ENCODE assay signal across 19 mouse cellular contexts in the genomic region with DNA sequence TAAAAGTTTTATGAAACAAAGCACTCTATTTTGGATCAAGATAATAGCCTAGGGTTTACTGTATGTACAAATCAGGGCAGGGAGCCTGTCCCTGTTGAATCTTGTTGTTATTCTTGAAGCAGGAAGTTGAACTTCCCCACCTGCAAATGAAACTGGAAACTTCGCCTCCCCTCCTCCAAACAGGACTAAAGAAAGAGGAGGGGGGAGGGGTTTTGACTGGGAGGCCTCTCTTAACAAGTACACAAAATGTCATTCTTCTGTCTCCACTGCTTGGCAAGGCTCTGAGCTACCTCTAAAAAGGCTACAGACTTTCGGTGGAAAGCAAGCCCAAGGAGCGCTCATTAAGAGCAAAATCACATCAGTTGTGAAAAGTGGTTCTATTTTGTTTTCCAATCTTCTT.
A peak's percentile ranks its signal among the peaks of the same experiment; 100 is the strongest.
DNase-seq lines count a peak whose midpoint lies in the region; ATAC-seq and TF ChIP-seq lines count a peak whose summit lies in the region.
"Had no signal": no experiment of that assay in that cellular context is flagged by ENCODE, and none has a peak within 500 bp of the region (broad histone marks: within the 10 kb centered on the region; RNA-seq: fewer than 3 reads in every experiment).

No protein-coding gene starts in this region.

- no peak for DNase-seq in kidney, adult 11 months
- peak; percentile 15 for DNase-seq in brain, embryonic 14.5 days (ENCODE audit: low read depth)
- DNase-seq in embryo, embryonic 11 days, result peak; percentile 62
- no peak for DNase-seq in limb, embryonic 10.5 days (ENCODE audit: low spot score)
- no peak for DNase-seq in right cerebral cortex, postnatal 4 days
- DNase-seq: adrenal gland, adult 2 months; gastrocnemius, postnatal 10 days; heart, adult 18-20 months; heart, postnatal 4 days; kidney, adult 8-10 months; layer of hippocampus, postnatal 36 days; lung, postnatal 10 days; midbrain, embryonic 14.5 days; right cerebral cortex, adult 18-20 months had no signal

- no peaks in the 10 kb centered on the region for H3K9me3 ChIP-seq in kidney, embryonic 15.5 days (replicated peaks)
- no peaks in the 10 kb centered on the region for H3K9me3 ChIP-seq in limb, embryonic 10.5 days (replicated peaks)
- H3K9me3 ChIP-seq in forebrain, embryonic 15.5 days, result no peaks in the 10 kb centered on the region
- H3K9me3 ChIP-seq: neural tube, embryonic 13.5 days had no signal

- no peak overlapping the region for H3K27ac ChIP-seq in kidney, embryonic 15.5 days
- H3K27ac ChIP-seq in limb, embryonic 10.5 days, result peak overlapping the region; percentile 50; the same call in 1 of the 2 replicates
- H3K27ac ChIP-seq in forebrain, embryonic 15.5 days (replicated peaks), result no peak overlapping the region
- H3K27ac ChIP-seq: layer of hippocampus, adult 2 months; liver, embryonic 14.5 days; neural tube, embryonic 13.5 days had no signal

- no peak overlapping the region for H3K4me3 ChIP-seq in kidney, embryonic 15.5 days (replicated peaks)
- H3K4me3 ChIP-seq in limb, embryonic 10.5 days, result no peak overlapping the region
- H3K4me3 ChIP-seq in forebrain, embryonic 15.5 days, result no peak overlapping the region
- H3K4me3 ChIP-seq: layer of hippocampus, adult 2 months; neural tube, embryonic 13.5 days had no signal

- H3K4me1 ChIP-seq in kidney, embryonic 15.5 days, result no peaks in the 10 kb centered on the region
- H3K4me1 ChIP-seq in limb, embryonic 10.5 days, result peaks cover 10% of the 10 kb centered on the region
- H3K4me1 ChIP-seq in forebrain, embryonic 15.5 days, result no peaks in the 10 kb centered on the region; the same call in 1 of the 2 replicates
- H3K4me1 ChIP-seq: neural tube, embryonic 13.5 days had no signal

- H3K4me2 ChIP-seq in kidney, embryonic 15.5 days, result no peak overlapping the region
- no peak overlapping the region for H3K4me2 ChIP-seq in forebrain, embryonic 15.5 days (replicated peaks)
- H3K4me2 ChIP-seq: neural tube, embryonic 13.5 days had no signal

- H3K27me3 ChIP-seq in kidney, embryonic 15.5 days, result no peaks in the 10 kb centered on the region
- no peaks in the 10 kb centered on the region for H3K27me3 ChIP-seq in limb, embryonic 10.5 days (ENCODE audit: low read depth, poor library complexity, severe bottlenecking)
- no peaks in the 10 kb centered on the region for H3K27me3 ChIP-seq in forebrain, embryonic 15.5 days
- H3K27me3 ChIP-seq: neural tube, embryonic 13.5 days had no signal

- peak; percentile 33; the same call in 1 of the 2 replicates for ATAC-seq in kidney, embryonic 15.5 days (replicated peaks; ENCODE audit: low FRiP score)
- no peak for ATAC-seq in forebrain, embryonic 15.5 days (replicated peaks)

- no peak for TF ChIP-seq POLR2A in brain, embryonic 14.5 days (IDR thresholded peaks at IDR 0.05; ENCODE audit: borderline replicate concordance, extremely low read depth, insufficient read depth, insufficient read length, poor library complexity, severe bottlenecking)

- TF ChIP-seq CTCF in brain, embryonic 14.5 days (IDR thresholded peaks at IDR 0.05; ENCODE audit: borderline replicate concordance, extremely low read depth, insufficient read depth, insufficient read length), result no peak

- H3K9ac ChIP-seq in kidney, embryonic 15.5 days, result no peak overlapping the region
- H3K9ac ChIP-seq in forebrain, embryonic 15.5 days (replicated peaks), result no peak overlapping the region
- H3K9ac ChIP-seq: liver, embryonic 14.5 days; neural tube, embryonic 13.5 days had no signal

- 59% methylated on average over 3 of the region's 3 CpGs for WGBS in kidney, embryonic 15.5 days
- 64% methylated on average over 3 of the region's 3 CpGs for WGBS in limb, embryonic 10.5 days
- WGBS in forebrain, embryonic 15.5 days, result 53% methylated on average over 3 of the region's 3 CpGs

- no peaks in the 10 kb centered on the region for H3K36me3 ChIP-seq in kidney, embryonic 15.5 days
- no peaks in the 10 kb centered on the region for H3K36me3 ChIP-seq in limb, embryonic 10.5 days
- no peaks in the 10 kb centered on the region for H3K36me3 ChIP-seq in forebrain, embryonic 15.5 days
- H3K36me3 ChIP-seq: neural tube, embryonic 13.5 days had no signal

Comparison
In these comparisons a context has a peak if more than half of its experiments do, and no peak if none do; other contexts are left out.
1. DNase-seq: peak in brain, embryonic 14.5 days (single experiment) and embryo, embryonic 11 days (single experiment); none in kidney, adult 11 months (single experiment), limb, embryonic 10.5 days (single experiment) and right cerebral cortex, postnatal 4 days (single experiment).